Mouse (Mus musculus) thymus, postnatal 36 days (tissue): Measurements from ENCODE around the gene Polr2h.
"Not testable (repeated sequence)": the region's sequence is repeated elsewhere in the genome, so short reads cannot be mapped to it uniquely, and the experiment has no call there.

Source experiments
- DNase-seq, 2 experiments: peaks; one replicate each; pipeline ENCODE4 v3.0.0; 2022; ENCODE audit warnings: mixed read lengths in 2 of 2

Polr2h gene

GRCm38 (mm10) chr16:20717181-20717977 lies at the start of gene Polr2h, which contains the start of gene Clcn2:
Gene Polr2h (plus strand): TSS chr16:20717665.
Gene Clcn2 (minus strand): TSS chr16:20717746.
- peak; percentile 94 to 98 for DNase-seq

- DNase-seq: not testable (repeated sequence)
These were observed 49.5 kb upstream of the Polr2h start, which contains the start of gene Eif4g1 for GRCm38 (mm10) chr16:20668013-20668412. Gene Eif4g1 (plus strand): TSS chr16:20668313.

- no peak for DNase-seq
These were observed 47.2 kb upstream of the Polr2h start for GRCm38 (mm10) chr16:20670291-20670690.

- no peak for DNase-seq
These were observed 45.6 kb upstream of the Polr2h start for GRCm38 (mm10) chr16:20671886-20672285.

GRCm38 (mm10) chr16:20672500-20672902 lies 45.0 kb upstream of the Polr2h start:
- DNase-seq: peak; percentile 96

- peak; percentile 56 to 73 for DNase-seq
These were observed 44.3 kb upstream of the Polr2h start for GRCm38 (mm10) chr16:20672965-20673705.

- DNase-seq: peak; percentile 29 to 43
These were observed 43.7 kb upstream of the Polr2h start for GRCm38 (mm10) chr16:20673706-20674303.

GRCm38 (mm10) chr16:20675213-20675612 lies 42.3 kb upstream of the Polr2h start:
- DNase-seq: no peak

GRCm38 (mm10) chr16:20676702-20677101 lies 40.8 kb upstream of the Polr2h start:
- DNase-seq: no peak

GRCm38 (mm10) chr16:20677380-20677779 lies 40.1 kb upstream of the Polr2h start:
- DNase-seq: no peak

- no peak for DNase-seq
These were observed 39.3 kb upstream of the Polr2h start for GRCm38 (mm10) chr16:20677974-20678675.

- no peak for DNase-seq
These were observed 26.7 kb upstream of the Polr2h start for GRCm38 (mm10) chr16:20690774-20691173.

GRCm38 (mm10) chr16:20691617-20692016 lies 25.8 kb upstream of the Polr2h start:
- DNase-seq: no peak

- peak in 1 of 2 experiments; percentile 2 for DNase-seq
These were observed 25.1 kb upstream of the Polr2h start for GRCm38 (mm10) chr16:20692241-20692965.

GRCm38 (mm10) chr16:20693111-20693701 lies 24.3 kb upstream of the Polr2h start, which contains the start of gene Fam131a:
Gene Fam131a (plus strand): TSS chr16:20693241.
- peak; percentile 81 to 87 for DNase-seq

GRCm38 (mm10) chr16:20694781-20695180 lies 22.7 kb upstream of the Polr2h start:
- peak in 1 of 2 experiments; percentile 1 for DNase-seq

GRCm38 (mm10) chr16:20695622-20696323 lies 21.7 kb upstream of the Polr2h start:
- peak; percentile 17 to 37 for DNase-seq

GRCm38 (mm10) chr16:20699266-20699665 lies 18.2 kb upstream of the Polr2h start:
- DNase-seq: no peak

- no peak for DNase-seq
These were observed 17.4 kb upstream of the Polr2h start for GRCm38 (mm10) chr16:20700036-20700435.

GRCm38 (mm10) chr16:20701316-20701715 lies 16.1 kb upstream of the Polr2h start:
- DNase-seq: no peak
